Mouse (Mus musculus) A20 (cell line): ENCODE data around the gene Piezo1.

ENCODE experiments used
- DNase-seq: peaks from one replicate; pipeline ENCODE4 v3.0.0-alpha.2; 2011; ENCODE audit warnings: low read depth, low spot score

The Piezo1 gene

DNA sequence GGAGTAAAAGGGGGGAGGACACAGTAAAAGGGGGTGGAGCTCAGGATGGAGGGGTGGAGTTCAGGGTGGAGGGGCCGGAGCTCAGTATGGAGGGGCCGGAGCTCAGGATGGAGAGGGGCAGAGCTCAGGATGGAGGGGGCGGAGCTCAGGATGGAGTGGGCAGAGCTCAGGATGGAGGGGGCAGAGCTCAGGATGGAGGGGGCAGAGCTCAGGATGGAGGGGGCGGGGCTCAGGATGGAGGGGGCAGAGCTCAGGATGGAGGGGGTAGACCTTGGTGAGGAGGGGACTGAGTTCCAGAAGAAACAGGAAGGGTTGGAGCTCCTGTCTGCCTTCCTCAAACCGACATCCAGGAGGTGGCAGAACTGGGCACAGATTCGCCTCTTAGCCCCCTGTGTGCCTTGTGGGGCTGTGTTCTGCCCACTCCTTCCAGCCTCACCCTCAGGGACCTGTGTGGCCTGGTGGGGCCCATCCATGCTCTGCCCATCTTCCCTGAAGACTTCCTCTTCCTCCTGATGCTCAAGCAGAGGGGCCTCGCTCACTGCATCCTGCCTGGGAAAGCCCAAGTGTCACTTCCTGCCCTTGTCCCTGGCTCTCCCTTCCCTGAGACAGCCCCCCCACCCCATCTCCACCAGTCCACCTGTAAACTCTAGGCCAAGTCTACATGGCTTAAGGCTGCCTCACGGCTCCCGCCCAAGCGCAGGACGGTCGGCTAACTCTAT lies 54.0 kb downstream of the Piezo1 start:
- DNase-seq: no peak

DNA sequence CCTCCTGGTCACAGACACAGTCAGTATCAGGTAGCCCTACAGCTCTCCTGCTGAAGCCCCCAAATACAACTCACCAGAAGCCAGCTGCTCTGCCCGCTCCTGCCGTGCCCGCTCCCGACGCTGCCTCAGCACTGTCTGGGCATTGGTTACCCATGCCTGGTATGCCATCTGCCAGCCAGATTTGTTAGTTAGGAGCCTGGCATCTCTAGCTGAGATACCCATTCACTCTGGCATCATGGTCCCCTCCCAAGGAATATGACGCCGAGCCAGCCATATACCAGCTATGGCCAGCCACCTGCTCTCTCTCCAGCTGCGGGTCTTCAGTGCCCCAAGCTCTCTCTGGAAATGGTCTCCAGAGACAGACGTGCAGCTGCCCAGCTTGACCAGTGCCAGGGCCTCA lies 62.7 kb downstream of the Piezo1 start:
- DNase-seq: no peak

DNA sequence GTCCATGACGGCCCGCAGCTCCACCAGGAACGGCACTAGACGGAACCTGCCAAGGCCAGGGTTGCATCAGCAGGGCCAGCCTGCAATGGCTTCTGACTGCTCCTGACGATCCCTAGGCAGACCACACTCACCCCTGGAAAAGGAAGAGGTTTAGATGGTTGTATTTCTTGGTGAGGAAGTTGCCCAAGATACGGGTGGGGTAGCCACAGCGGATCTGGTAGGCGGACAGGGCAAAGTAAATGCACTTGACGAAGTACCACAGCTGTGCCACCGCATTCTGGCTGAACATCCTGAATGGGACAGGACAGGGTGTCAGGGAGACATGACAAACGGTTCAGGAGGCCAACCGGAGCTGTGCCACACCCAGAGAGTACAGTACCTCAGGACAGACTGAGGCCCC lies 66.3 kb downstream of the Piezo1 start:
- no peak for DNase-seq

DNA sequence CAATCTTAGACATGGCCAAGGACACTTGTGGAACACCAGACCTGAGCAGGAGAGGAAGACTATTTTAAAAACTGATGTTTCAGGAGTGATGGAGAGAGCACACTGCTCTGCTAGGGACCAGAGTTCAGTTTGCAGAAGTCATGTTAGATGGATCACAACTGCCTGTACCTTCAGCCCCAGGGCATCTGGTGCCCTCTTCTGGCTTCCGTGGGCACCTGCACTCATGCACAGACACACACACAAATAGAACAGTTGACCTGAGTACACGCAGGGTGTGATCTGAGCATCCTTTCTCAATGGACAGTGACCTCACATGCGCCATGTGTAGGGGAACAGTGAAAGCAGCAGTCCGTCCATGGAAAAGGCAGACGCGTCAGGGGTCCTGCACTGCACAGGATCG lies 67.3 kb downstream of the Piezo1 start:
- DNase-seq: peak; percentile 24

DNA sequence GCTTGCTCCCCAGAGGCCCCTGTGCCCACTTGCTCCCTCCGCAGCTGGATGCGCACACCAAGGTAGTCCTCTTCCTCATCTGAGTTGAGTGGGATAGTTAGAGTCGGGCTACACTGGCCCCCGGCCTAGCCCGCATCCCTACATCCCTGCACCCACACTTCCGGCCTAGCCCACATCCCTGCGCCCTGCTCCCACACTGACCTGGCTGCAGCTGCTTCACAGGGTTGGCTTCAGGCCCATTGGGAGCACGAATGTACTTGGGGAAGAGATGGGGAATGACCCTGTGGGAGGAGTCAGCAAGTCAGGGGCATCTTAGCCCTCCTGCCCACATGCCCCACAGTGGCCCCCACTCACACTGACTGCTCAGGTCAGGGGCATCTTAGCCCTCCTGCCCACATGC lies 68.7 kb downstream of the Piezo1 start:
- DNase-seq: no peak

DNA sequence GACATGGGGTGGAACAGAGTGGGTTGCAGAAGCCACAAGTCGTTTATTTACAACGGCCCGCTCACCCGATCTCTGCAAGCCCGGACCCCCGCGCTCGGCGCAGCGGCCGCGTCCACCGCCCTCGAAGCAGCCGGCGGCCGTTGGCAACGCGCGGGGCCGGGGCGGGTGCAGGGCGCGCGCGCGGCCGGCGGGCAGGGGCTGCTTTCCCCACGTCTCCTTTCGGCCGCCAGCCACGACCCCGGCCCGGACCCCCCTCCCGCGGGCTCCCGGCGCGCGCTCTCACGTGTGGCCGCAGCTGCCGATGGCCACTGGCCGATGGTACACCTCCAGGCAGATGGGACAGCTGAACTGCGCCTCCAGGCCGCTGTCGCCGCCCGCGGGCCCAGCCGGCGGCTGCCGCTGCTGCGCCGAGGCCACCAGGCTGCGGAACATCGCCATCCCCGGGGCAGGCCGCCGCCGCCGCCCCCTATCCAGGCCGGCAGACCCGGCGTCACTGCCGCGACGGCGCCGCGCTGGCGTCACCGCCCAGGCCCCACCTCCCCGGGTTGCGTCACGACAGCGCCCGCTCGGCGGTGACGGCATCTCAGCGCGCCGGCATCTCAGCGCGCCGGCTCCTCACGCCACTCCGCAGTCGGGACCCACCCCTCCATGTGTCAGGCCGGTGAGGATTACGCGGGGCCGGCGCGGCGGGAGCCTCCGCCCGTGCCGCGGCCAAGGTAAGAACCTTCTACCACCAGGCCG lies 75.4 kb downstream of the Piezo1 start, which contains the start of the genes Rnf166 and Ctu2:
Rnf166 (minus strand) TSS at position 485 of the 741 bp plus-strand sequence.
Ctu2 (plus strand) TSS at position 564 of the 741 bp plus-strand sequence.
- peak; percentile 91 for DNase-seq

DNA sequence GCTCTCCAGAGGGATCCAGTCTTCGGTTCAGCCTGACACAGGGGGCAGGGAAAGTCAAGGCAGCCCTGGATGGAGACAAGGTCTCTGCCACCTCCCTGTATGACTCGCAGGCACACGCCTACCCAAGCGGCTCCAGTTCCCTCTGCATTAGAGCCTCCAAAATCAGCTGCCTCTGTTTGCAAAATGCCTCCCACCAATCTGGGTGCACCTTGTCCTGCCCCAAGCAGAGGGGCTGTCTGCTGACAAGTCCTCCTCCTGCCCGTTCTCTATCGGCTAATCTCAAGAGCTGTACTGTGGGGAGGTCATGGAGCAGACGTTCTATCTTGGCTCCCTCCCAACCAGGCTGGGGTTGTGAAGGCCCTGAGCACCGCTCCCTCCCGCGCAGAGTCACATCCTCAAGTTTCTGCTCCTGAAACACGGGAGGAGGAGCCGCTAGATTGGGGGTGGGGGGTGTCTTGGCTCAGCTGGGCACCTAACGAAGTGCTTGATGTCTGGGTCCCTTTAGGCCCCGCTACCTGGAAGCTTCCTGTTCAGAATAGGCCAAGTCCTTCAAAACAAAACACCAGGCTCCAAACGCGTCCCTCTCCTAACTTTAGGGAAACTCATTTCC lies 76.1 kb downstream of the Piezo1 start:
- DNase-seq: peak; percentile 49

DNA sequence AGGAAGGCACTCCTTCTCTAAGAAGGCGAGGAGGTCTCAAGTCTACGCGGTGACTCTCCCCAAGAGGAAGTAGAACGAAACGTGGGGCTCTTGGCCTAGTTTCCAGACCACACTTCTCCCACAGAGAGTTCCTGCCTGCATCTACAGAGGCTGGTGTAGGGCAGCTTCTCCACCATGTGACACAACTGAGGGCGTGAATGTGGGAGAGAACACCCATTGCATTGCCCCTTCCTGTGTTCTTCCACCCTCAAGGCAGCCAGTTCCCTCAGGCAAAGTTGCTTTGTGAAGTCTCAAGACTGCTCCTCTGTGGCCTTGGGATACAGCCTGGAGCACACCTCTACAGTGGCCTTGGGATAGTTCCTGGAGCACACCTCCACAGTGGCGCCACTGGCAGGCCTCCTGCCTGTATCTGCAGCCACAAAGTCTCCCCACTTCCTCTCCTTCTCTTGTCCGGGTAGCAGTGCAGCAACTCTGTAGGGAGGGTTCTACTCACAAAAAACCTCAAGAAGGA lies 77.2 kb downstream of the Piezo1 start:
- no peak for DNase-seq

DNA sequence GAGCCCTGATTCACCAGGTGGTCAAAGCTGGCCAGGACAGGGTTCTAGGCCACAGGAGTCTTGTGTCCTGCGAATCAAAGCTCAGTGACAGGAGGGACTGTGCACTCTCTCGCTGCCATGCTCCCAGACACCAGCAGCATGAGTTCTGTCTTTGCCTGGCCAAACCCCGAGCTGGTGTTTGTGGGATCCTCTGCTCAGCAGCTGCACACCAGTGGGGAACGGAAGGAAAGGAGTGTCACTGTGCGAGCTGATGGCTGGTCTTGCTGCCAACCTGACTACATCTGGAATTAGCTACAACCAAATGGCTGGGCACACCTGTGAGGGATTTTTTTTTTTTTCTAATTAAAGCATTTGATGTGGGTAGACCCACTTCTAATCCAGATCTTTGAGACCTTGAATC lies 80.4 kb downstream of the Piezo1 start:
- no peak for DNase-seq

DNA sequence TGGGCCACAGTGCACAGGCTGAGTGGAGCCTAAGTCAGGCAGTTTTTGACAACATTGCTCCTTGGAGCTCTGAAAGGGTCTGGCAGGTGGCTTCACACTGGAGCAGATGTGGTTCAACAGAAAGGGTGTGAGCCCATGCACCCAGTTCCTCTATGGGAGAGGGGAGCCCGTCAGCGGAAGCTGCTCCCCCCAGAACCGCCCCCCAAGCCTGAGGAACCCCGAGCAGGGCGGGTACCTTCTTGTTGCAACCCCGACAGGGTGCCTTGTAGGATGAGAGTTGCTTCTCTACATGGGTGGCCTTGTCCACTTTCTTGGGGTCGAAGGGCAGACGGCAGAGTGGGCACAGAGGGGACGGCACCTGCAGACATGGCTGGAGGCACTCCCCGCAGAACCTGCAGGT lies 81.2 kb downstream of the Piezo1 start:
- no peak for DNase-seq

DNA sequence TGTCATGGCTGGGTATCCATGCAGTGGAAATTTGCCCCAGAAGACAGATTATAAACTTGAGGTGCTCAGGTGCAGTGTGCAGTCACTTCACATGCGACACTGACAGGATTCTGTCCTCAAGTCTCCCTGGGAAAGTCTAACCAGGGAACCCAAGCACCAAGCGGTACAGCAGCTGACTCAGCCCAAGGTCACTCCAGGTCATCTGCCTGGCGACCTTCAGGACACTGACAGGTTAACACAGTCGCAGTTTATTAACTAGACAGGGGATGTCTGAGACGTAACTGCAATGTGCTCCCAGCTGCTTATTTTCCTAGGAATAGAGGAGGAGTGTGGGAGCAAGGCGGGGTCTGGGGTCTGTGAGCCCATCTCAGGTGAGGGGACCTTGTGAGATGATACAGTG lies 81.7 kb downstream of the Piezo1 start:
- no peak for DNase-seq

DNA sequence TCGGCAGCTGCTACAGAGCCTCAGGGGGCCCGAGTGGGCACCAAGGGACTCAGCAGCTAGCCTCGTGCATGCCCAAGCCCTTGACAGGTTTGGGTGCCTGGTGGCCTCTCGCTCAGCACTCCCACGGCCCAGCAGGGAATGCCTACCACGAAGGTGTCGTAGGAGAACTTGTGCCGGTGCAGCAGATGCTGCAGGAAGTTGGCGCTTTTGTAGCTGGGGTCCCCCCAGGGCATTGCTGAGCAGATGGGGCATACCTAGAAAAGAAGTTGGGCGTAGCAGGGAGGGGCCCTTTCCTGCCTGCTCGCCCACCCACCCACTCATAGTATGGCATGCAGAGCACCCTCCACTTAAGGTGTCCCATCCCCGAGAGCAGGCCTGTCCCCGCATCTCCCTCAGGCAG lies 83.3 kb downstream of the Piezo1 start:
- no peak for DNase-seq

DNA sequence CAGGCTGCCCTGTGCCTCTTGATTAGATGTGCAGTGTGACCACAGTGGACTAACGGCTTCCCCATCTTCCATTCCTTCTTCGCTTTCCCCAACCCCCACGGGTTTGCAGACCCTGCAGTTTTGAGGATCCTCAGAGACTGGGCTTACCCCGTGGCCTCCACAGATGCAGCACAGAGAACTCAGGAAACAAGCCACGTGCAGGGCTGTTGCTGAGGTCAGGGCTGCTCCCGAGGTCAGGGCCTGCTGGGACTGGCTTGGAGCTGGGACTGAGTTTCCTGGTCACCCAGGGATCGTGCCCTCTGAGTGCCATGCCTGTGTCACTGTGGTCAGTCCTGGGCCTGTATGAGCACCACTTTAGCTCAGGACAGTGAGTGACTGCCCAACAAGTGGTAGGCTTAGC lies 86.1 kb downstream of the Piezo1 start:
- DNase-seq: no peak

DNA sequence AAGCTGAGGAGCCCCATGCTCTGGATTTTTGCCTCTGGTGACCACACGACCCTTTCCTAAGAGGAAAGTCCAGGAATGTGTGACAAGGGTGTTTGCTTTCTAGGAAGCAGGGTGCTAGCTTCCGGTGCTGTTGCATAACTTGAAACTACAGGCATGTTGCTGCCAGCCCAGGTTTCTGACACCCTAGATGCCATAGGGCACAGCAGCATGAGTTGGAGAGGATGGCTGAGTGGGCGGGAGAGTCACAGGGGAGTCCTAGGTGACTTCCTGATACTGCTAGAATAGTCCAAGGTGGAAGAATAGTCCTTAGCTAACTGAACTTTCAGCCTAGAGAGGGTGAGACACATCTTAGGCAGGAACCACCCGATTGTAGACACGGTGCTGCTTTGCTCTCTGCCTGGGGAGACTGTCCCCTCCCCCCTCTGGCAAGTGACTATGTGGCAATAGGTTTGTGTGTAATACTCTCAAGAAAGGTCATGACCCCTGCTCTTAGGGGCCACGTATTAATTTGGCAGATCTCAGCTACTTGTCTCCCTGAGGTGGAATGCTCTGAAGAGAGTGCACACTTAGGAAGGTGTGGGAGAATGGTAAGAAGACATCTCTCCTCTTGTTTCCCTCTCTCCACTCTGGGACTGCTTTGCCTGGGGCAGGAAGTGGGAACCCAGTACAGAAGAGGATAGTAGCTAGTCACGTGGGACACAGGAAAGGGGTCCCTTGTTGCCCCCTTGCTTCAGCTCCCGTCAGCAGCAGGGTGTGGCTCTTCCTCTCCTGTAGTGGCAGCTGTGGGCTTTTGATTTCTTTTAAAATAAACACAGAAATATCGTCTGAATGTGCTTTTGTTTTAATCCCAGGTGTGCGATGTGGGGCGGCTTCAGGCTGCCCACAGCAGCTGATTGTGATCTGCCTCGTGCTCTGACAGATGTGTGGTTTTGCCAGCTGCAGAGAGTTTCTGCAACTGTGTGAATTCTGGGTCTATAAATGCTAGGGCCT lies 87.2 kb downstream of the Piezo1 start:
- DNase-seq: no peak

DNA sequence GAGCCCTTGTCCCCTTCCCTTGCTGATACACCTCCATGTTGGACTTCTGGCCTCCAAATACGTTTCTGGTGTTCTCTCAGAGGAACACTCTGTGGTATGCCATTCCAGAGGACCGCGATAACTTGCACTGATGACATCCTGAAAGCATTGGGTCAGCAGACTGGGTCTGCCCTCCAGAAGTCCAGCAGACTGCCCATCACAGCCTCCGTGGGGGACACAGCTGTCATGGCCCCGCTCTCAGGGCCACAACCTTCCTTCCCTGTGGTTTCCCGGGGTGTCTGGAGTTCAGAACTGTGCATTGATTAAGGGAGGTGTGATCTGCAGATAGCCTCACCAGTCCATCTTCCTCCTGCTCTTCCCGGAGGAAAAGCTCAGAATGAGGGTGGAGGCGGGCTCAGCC lies 88.6 kb downstream of the Piezo1 start:
- DNase-seq: no peak

DNA sequence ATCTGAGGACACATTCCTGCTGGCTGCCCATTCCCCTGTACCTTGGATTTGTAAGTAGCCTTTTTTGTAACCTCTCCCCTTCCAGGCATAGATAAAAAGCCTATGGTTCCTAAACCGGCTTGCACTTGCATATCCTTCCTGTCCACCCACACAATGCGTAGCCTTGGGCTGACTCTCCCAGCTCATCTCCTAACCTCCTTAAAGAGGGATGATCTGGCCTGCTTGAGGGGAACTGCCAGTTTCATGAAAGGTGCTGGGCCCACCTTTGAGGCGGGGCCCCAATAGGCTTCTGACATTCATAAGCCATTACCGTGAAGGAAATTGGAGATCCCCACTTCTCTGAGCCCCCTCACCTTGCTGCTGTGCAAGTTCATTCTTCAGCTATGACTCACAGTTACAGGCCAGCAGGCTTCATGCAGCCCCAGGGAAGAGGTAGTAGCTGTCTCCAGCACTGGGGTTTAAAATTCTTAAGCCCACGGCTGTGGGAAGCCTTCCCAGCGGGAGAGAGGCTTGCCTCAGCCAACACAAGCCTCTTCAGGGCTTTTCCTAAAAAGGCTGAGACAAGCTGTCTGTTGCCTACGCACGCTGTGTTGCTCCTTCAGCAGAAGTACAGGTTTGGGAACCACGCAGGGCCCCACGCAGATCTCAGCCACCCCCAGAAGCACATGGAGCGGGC lies 89.5 kb downstream of the Piezo1 start:
- peak; percentile 40 for DNase-seq

DNA sequence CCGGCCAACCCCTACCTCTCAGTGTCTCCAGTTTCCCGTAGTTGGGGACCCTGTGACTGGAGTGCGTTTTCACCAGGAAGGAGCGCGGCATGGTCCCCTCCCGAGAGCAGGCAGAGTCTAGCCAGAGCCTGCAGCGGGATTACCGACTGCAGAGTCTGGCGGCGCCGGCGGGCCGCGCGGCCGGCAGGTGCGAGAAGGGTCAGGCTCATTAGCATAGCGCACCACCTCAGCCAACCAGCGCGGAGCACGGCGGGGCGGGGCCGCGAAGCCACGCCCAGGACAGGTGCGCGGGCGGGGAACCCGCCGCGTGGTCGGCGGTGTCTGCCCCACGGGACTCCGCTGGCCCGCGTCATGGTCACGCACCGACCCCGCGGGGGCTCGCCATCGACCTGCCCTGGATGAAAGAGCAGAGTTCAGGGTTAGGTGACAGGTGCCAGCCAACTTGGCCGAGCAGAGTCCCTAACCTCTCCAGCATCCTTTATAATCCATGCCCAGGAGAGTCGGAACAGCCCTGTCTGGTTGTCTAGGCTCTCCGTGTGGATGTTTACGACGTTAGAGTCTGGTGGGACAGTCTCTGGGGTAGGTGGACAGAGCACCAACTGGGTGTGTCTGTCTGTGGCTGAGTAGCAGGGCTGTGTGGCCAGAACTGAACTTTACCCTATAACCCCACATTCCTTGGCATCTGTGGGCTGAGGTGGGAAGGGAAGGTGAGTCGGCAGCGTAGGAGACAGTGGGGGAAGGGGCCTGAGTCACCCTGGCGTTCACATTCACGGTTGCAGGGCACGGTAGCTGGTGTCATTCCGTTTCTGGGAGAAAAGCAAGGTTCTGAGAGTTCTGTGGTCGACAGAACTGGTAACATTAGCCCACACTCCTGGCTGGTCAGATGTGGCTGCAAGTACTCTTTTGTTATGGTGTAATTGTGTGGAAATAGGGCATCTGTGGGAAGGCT lies 90.3 kb downstream of the Piezo1 start, which contains the start of gene Snai3:
Snai3 (minus strand) TSS at position 210 of the 949 bp plus-strand sequence.
- DNase-seq: peak; percentile 78

DNA sequence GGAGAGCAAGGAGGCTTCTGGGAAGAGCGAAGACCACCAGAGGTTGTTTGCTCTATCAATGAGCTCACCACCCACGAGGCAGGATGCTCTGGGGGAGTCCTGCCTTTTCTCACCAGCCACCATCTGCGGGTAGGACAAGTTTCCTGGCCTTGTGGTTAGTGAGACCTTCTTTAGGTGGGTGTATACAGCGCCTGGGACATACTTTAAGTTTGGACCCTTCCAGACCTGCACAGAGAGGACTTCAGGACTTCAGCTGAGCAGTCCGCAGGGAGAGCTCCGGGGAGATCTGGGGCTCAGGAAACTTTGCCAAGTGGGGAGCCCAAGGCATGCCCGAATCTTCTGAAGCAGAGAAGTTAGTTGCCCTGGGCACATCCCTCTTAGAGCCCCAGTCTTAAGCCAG lies 91.1 kb downstream of the Piezo1 start:
- DNase-seq: no peak

DNA sequence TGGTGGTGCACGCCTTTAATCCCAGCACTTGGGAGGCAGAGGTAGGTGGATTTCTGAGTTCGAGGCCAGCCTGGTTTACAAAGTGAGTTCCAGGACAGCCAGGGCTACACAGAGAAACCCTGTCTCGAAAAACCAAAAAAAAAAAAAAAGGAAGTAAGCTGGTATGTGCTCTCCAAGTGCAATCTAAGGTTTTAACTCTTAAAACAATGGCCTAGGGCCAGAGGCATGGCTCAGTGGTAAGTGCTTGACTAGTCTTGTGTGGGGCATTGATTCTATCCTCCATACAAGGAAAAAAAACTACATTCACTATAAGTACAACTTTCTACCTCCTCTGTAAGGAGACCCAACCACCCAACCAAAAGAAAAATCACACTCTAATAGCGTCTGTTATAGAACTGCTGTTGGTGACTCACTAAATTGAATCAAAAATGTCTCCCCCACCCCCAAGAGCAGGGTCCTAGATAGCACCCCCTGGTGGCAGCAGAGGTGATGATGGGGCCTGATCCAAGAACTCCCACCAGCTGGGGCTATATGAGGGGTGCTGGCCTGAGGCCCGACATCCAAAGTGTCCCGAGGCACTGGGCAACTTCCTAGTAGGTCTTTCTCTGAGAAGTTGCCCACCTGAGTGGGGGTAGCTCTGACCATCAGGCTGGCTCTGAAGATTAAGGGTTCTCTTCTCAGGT lies 91.8 kb downstream of the Piezo1 start:
- DNase-seq: peak; percentile 38
